ENCODE assay signal across 8 mouse cellular contexts in the genomic region with DNA sequence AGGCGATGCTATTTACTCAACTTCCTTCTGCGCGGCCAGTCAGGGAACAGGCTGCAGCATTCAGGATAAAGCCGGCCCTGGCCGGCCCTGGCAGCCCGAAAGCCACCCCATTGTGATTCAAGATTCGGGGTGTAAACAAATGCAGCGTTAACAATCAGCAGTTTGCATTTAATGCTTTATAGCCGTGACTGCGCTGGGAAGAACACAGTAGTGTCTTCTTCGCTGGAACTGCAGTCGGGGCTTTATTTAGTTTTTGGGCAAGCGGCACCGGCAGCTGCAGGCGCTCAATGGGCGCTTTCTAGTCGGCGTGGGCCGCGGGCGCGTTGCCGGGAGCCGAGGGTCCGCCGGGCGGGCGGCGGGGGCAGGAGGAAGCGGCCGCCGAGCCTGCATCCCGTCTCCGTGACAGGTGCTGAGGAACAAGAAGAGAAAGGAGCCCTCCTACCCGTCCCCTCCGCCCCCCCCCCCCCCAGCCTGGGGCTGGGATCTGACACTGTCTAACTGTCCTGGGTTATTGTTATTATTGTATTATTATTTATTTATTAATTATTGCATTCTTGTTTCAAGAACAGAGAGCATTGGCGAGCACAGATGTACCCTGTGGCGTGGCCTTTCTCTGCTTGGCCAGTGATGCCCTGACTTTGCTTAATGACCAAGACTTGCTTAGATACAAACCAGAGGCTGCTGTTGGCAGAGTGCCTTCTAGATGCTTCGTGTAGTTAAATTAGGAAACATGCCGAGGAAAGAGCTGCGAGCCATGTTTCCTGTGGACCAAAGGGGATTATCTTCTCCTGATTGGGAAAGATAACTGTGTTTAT. TPM values are rescaled to one million over a fixed set of nuclear protein-coding genes. Genes with fewer than 3 reads are reported as not detected.
DNase-seq lines count a peak whose midpoint lies in the region; ATAC-seq and TF ChIP-seq lines count a peak whose summit lies in the region.

No protein-coding gene starts in this region.

- peak; percentile 92 for ATAC-seq in hindbrain, embryonic 15.5 days (ENCODE audit: low FRiP score, low read depth)
- peak; percentile 86 for ATAC-seq in lung, postnatal 0 days

- no peaks in the 10 kb centered on the region for H3K36me3 ChIP-seq in hindbrain, embryonic 15.5 days
- H3K36me3 ChIP-seq in lung, postnatal 0 days (ENCODE audit: insufficient read depth, low read length), result no peaks in the 10 kb centered on the region

- peaks cover 14% of the 10 kb centered on the region for H3K4me1 ChIP-seq in hindbrain, embryonic 15.5 days (replicated peaks)
- H3K4me1 ChIP-seq in lung, postnatal 0 days (ENCODE audit: insufficient read depth, low read depth, low read length), result no peaks in the 10 kb centered on the region

- H3K27ac ChIP-seq in gastrocnemius, adult 2 months, result peak overlapping the region; percentile 85
- H3K27ac ChIP-seq in hindbrain, embryonic 15.5 days (replicated peaks), result peak overlapping the region; percentile 80
- H3K27ac ChIP-seq in lung, postnatal 0 days (ENCODE audit: low read length), result peak overlapping the region; percentile 61

- H3K9me3 ChIP-seq in hindbrain, embryonic 15.5 days, result no peaks in the 10 kb centered on the region
- H3K9me3 ChIP-seq in lung, postnatal 0 days (ENCODE audit: low read length), result no peaks in the 10 kb centered on the region

- H3K27me3 ChIP-seq in hindbrain, embryonic 15.5 days, result 0 out of 2 replicates have a peak, but pooled peaks cover 3% of the 10 kb centered on the region
- H3K27me3 ChIP-seq in lung, postnatal 0 days (replicated peaks; ENCODE audit: insufficient read depth, low read length), result no peaks in the 10 kb centered on the region

- no peak for TF ChIP-seq CTCF in gastrocnemius, adult 2 months (IDR thresholded peaks at IDR 0.05)
- no peak for TF ChIP-seq CTCF in lung, postnatal 0 days (IDR thresholded peaks at IDR 0.05)

- no peak for TF ChIP-seq EP300 in lung, postnatal 0 days (IDR thresholded peaks at IDR 0.05)

- H3K4me3 ChIP-seq in gastrocnemius, adult 2 months, result peak overlapping the region; percentile 78
- H3K4me3 ChIP-seq in hindbrain, embryonic 15.5 days, result peak overlapping the region; percentile 41
- H3K4me3 ChIP-seq in lung, postnatal 0 days (ENCODE audit: low read depth, low read length), result peak overlapping the region; percentile 45

- under 1% methylated on average over 41 of the region's 41 CpGs for WGBS in hindbrain, embryonic 15.5 days
- WGBS in lung, postnatal 0 days, result 6% methylated on average over 32 of the region's 41 CpGs

- peak overlapping the region; percentile 54 for H3K9ac ChIP-seq in hindbrain, embryonic 15.5 days
- peak overlapping the region; percentile 13 for H3K9ac ChIP-seq in lung, postnatal 0 days (replicated peaks; ENCODE audit: low read depth)

- H3K4me2 ChIP-seq in hindbrain, embryonic 15.5 days, result peak overlapping the region; percentile 80
- peak overlapping the region; percentile 64 for H3K4me2 ChIP-seq in lung, postnatal 0 days (replicated peaks; ENCODE audit: low read depth, low read length)

- intact Hi-C loops in gastrocnemius, adult 2 months (cut with DNase I), result no loop called here

- peak; percentile 62 for DNase-seq in WW6 (ENCODE audit: low read depth, low spot score)
- DNase-seq in cerebellum, postnatal 4 days (ENCODE audit: low spot score in 2 of 2), result peak; percentile 46 to 81
- DNase-seq in gastrocnemius, adult 2 months, result peak; percentile 66
- peak; percentile 45 to 49 for DNase-seq in layer of hippocampus, postnatal 25 days (ENCODE audit: extremely low spot score in 1 of 2, low spot score in 1 of 2)
- DNase-seq in lung, postnatal 0 days (ENCODE audit: low spot score), result peak; percentile 78
- peak; percentile 48 for DNase-seq in ovary, postnatal 10 days (ENCODE audit: low spot score)
- peak; percentile 39 for DNase-seq in urinary bladder, adult 2 months (ENCODE audit: low spot score)

RNA-seq across cellular contexts. Expression of a gene that starts 33.6 kb away (rescaled TPM):
- total RNA-seq in gastrocnemius, adult 2 months (2021), result 10 to 100 TPM; 41.3 to 52.1 TPM
- 47.5 and 50.7 TPM in 2 replicates for polyA plus RNA-seq in hindbrain, embryonic 15.5 days (2015; fragmentation: Nextera tagmentation; extraction: Ambion mirVana)
- total RNA-seq in layer of hippocampus, postnatal 25 days (2021), result 10 to 100 TPM; 83.9 to 85.4 TPM
- polyA plus RNA-seq in lung, postnatal 0 days (2015; fragmentation: Nextera tagmentation; extraction: Ambion mirVana), result 26.3 and 28.1 TPM in 2 replicates
- polyA plus RNA-seq in urinary bladder, adult 2 months (2012; rRNA removed), result 30.9 and 49.8 TPM in 2 replicates

Comparison
In these comparisons a context has a peak if more than half of its experiments do, and no peak if none do; other contexts are left out.
1. Peak in every context shown above with its lines: DNase-seq, ATAC-seq, H3K4me3 ChIP-seq and H3K27ac ChIP-seq.